Mouse (Mus musculus): Measurements from ENCODE around the gene Ezh1. TPM values are rescaled to one million over a fixed set of nuclear protein-coding genes. Genes with fewer than 3 reads are reported as not detected.

The Ezh1 gene
- polyA plus RNA-seq, 1 experiment from 2014 or later = 12.4 TPM

DNA sequence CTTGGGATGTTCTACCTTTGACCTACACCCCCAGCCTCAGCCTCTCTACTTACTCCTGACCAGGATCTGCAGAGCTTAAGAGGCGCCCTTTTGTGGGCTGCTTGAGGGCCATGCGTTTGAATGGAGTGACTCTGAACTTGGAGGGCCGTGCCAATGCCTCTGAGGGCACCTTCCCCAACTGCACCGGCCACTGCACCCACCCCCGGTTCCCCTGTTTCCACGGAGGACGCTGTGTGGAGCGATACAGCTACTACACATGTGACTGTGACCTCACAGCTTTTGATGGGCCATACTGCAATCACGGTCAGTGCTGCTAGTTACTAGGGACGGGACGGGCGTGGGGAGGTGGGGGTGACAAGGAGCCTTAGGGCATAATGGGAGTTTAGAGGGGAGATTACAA, 41.3 kb downstream of the Ezh1 start:
- ATAC-seq (replicated peaks; ENCODE audit: low FRiP score) (no peak), DNase-seq (ENCODE audit: low spot score) (no peak)
- no peak overlapping the region for H3K4me3 ChIP-seq (ENCODE audit: low read depth, low read length)
- WGBS = 85% methylated on average over 12 of the region's 12 CpGs
- peaks cover 14% of the 10 kb centered on the region for H3K27me3 ChIP-seq (replicated peaks; ENCODE audit: control insufficient read depth, insufficient read depth, low read length)
- H3K4me2 ChIP-seq = no peak overlapping the region
- H3K36me3 ChIP-seq (ENCODE audit: control insufficient read depth, insufficient read depth, low read length) = no peaks in the 10 kb centered on the region; the same call in 1 of the 2 replicates
- H3K9ac ChIP-seq (ENCODE audit: low read depth, low read length) = no peak overlapping the region
- H3K9me3 ChIP-seq (ENCODE audit: control insufficient read depth, low read length) = no peaks in the 10 kb centered on the region
- H3K27ac ChIP-seq (ENCODE audit: low read depth, low read length) = no peak overlapping the region
- H3K4me1 ChIP-seq (replicated peaks; ENCODE audit: control insufficient read depth, insufficient read depth, low read length) = peaks cover 14% of the 10 kb centered on the region

GRCm38 (mm10) chr11:101182771-101183517, 43.3 kb downstream of the Ezh1 start:
- no peaks in the 10 kb centered on the region for H3K4me1 ChIP-seq (replicated peaks; ENCODE audit: control insufficient read depth, insufficient read depth, low read length)
- no peak overlapping the region for H3K4me3 ChIP-seq (ENCODE audit: low read depth, low read length)
- peaks cover 24% of the 10 kb centered on the region for H3K27me3 ChIP-seq (replicated peaks; ENCODE audit: control insufficient read depth, insufficient read depth, low read length)
- no peak for ATAC-seq (replicated peaks; ENCODE audit: low FRiP score)
- H3K9ac ChIP-seq (ENCODE audit: low read depth, low read length) = no peak overlapping the region
- H3K4me2 ChIP-seq = no peak overlapping the region
- no peak overlapping the region for H3K27ac ChIP-seq (ENCODE audit: low read depth, low read length)
- DNase-seq (ENCODE audit: low spot score) = no peak
- H3K9me3 ChIP-seq (ENCODE audit: control insufficient read depth, low read length) = no peaks in the 10 kb centered on the region
- WGBS = 80% methylated on average over 14 of the region's 14 CpGs
- H3K36me3 ChIP-seq (ENCODE audit: control insufficient read depth, insufficient read depth, low read length) = no peaks in the 10 kb centered on the region; the same call in 1 of the 2 replicates

- Histone ChIP-seq H3K4me2 (no peak overlapping the region), H3K4me1 (replicated peaks; ENCODE audit: control insufficient read depth, insufficient read depth, low read length) (no peaks in the 10 kb centered on the region), H3K9me3 (ENCODE audit: control insufficient read depth, low read length) (no peaks in the 10 kb centered on the region), H3K9ac (ENCODE audit: low read depth, low read length) (no peak overlapping the region), H3K36me3 (ENCODE audit: control insufficient read depth, insufficient read depth, low read length) (no peaks in the 10 kb centered on the region; the same call in 1 of the 2 replicates), H3K27me3 (replicated peaks; ENCODE audit: control insufficient read depth, insufficient read depth, low read length) (peaks cover 33% of the 10 kb centered on the region), H3K4me3 (ENCODE audit: low read depth, low read length) (no peak overlapping the region), H3K27ac (ENCODE audit: low read depth, low read length) (no peak overlapping the region)
- DNase-seq (ENCODE audit: low spot score) = no peak
- no peak for ATAC-seq (replicated peaks; ENCODE audit: low FRiP score)
- 88% methylated on average over 11 of the region's 11 CpGs for WGBS
Observed at GRCm38 (mm10) chr11:101181961-101182360, 44.3 kb downstream of the Ezh1 start.

GRCm38 (mm10) chr11:101180846-101181740, 45.2 kb downstream of the Ezh1 start:
- no peak overlapping the region for H3K4me2 ChIP-seq
- no peaks in the 10 kb centered on the region for H3K9me3 ChIP-seq (ENCODE audit: control insufficient read depth, low read length)
- no peaks in the 10 kb centered on the region for H3K36me3 ChIP-seq (ENCODE audit: control insufficient read depth, insufficient read depth, low read length)
- no peak overlapping the region for H3K4me3 ChIP-seq (ENCODE audit: low read depth, low read length)
- peaks cover 4% of the 10 kb centered on the region; the same call in 1 of the 2 replicates for H3K4me1 ChIP-seq (replicated peaks; ENCODE audit: control insufficient read depth, insufficient read depth, low read length)
- no peak overlapping the region for H3K27ac ChIP-seq (ENCODE audit: low read depth, low read length)
- 33% methylated on average over 10 of the region's 10 CpGs for WGBS
- no peak for ATAC-seq (replicated peaks; ENCODE audit: low FRiP score)
- H3K27me3 ChIP-seq (replicated peaks; ENCODE audit: control insufficient read depth, insufficient read depth, low read length) = peaks cover 42% of the 10 kb centered on the region
- H3K9ac ChIP-seq (ENCODE audit: low read depth, low read length) = no peak overlapping the region
- DNase-seq (ENCODE audit: low spot score) = no peak

- no peaks in the 10 kb centered on the region for H3K36me3 ChIP-seq (ENCODE audit: control insufficient read depth, insufficient read depth, low read length)
- H3K27me3 ChIP-seq (replicated peaks; ENCODE audit: control insufficient read depth, insufficient read depth, low read length) = peaks cover 50% of the 10 kb centered on the region
- 70% methylated on average over 17 of the region's 17 CpGs for WGBS
- H3K9ac ChIP-seq (ENCODE audit: low read depth, low read length) = no peak overlapping the region
- H3K9me3 ChIP-seq (ENCODE audit: control insufficient read depth, low read length) = no peaks in the 10 kb centered on the region
- H3K4me2 ChIP-seq = no peak overlapping the region
- H3K4me3 ChIP-seq (ENCODE audit: low read depth, low read length) = no peak overlapping the region
- H3K4me1 ChIP-seq (replicated peaks; ENCODE audit: control insufficient read depth, insufficient read depth, low read length) = peaks cover 4% of the 10 kb centered on the region; the same call in 1 of the 2 replicates
- no peak for ATAC-seq (replicated peaks; ENCODE audit: low FRiP score)
- no peak for DNase-seq (ENCODE audit: low spot score)
- no peak overlapping the region for H3K27ac ChIP-seq (ENCODE audit: low read depth, low read length)
Observed at GRCm38 (mm10) chr11:101180261-101180660, 46.0 kb downstream of the Ezh1 start.

- H3K4me1 ChIP-seq (replicated peaks; ENCODE audit: control insufficient read depth, insufficient read depth, low read length) = peaks cover 6% of the 10 kb centered on the region
- peaks cover 60% of the 10 kb centered on the region for H3K27me3 ChIP-seq (replicated peaks; ENCODE audit: control insufficient read depth, insufficient read depth, low read length)
- no peaks in the 10 kb centered on the region for H3K36me3 ChIP-seq (ENCODE audit: control insufficient read depth, insufficient read depth, low read length)
- no peak overlapping the region for H3K27ac ChIP-seq (ENCODE audit: low read depth, low read length)
- H3K9ac ChIP-seq (ENCODE audit: low read depth, low read length) = no peak overlapping the region
- H3K4me2 ChIP-seq = no peak overlapping the region
- DNase-seq (ENCODE audit: low spot score) (no peak), ATAC-seq (replicated peaks; ENCODE audit: low FRiP score) (no peak)
- WGBS = 83% methylated on average over 15 of the region's 15 CpGs
- no peaks in the 10 kb centered on the region for H3K9me3 ChIP-seq (ENCODE audit: control insufficient read depth, low read length)
- H3K4me3 ChIP-seq (ENCODE audit: low read depth, low read length) = no peak overlapping the region
Observed at GRCm38 (mm10) chr11:101179306-101179705, 47.0 kb downstream of the Ezh1 start.

DNA sequence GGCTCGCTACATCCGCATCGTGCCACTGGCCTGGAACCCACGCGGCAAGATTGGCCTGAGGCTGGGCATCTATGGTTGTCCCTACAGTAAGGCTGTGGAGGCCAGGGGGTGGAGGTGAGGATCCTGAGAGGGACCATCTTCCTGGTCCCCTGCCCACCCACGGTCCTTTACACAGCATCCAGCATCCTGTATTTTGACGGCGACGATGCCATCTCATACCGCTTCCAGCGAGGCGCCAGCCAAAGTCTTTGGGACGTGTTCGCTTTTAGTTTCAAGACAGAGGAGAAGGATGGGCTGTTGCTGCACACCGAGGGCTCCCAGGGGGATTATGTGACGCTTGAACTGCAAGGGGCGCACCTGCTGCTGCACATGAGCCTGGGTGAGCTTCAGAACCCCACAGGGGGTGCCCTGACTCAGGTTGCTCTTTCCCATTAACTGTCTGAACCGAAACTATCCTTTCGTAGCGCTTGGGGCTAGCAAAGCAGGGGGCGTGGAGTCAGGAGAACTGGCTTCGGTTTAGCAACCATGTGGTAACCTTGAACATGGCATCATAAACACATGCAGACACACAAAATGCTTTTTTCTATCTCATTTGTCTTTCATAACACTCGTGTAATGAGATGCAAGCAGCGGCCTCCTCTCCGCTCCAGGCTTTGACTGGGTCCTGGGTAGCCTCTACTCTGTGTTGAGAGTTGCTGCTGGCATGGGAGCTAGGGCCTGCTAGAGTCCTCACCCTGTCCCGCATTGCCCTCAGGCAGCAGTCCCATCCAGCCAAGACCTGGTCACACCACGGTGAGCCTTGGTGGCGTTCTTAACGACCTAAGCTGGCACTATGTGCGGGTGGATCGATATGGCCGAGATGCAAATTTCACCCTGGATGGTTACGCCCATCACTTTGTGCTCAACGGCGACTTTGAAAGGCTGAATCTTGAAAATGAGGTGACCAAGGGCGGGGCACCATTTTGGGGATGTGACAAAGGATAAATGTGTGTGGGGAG, 47.9 kb downstream of the Ezh1 start:
- peaks cover 15% of the 10 kb centered on the region for H3K4me1 ChIP-seq (replicated peaks; ENCODE audit: control insufficient read depth, insufficient read depth, low read length)
- H3K27me3 ChIP-seq (replicated peaks; ENCODE audit: control insufficient read depth, insufficient read depth, low read length) = peaks cover 66% of the 10 kb centered on the region
- no peak overlapping the region for H3K9ac ChIP-seq (ENCODE audit: low read depth, low read length)
- H3K9me3 ChIP-seq (ENCODE audit: control insufficient read depth, low read length) = no peaks in the 10 kb centered on the region
- H3K36me3 ChIP-seq (ENCODE audit: control insufficient read depth, insufficient read depth, low read length) = no peaks in the 10 kb centered on the region
- no peak overlapping the region for H3K4me3 ChIP-seq (ENCODE audit: low read depth, low read length)
- no peak overlapping the region for H3K4me2 ChIP-seq
- DNase-seq (ENCODE audit: low spot score) (no peak), ATAC-seq (replicated peaks; ENCODE audit: low FRiP score) (no peak)
- no peak overlapping the region for H3K27ac ChIP-seq (ENCODE audit: low read depth, low read length)
- 59% methylated on average over 36 of the region's 36 CpGs for WGBS

Measured in liver, embryonic 11.5 days (tissue).